Mouse (Mus musculus) cerebral cortex, adult 2 months (tissue): ENCODE results near the gene Trit1.

Experiments
- WGBS: fragments of 180-500 bp; shearing (Covaris S2); methylation state at CpG from one replicate; pipeline ENCODE4 v1.1.7; 2018; 5-methylcytosine and 5-hydroxymethylcytosine counted together

Trit1 gene

GRCm38 (mm10) chr4:123050681-123051211 is 34.3 kb downstream of the Trit1 start:
- 56% methylated on average over 5 of the region's 5 CpGs for WGBS

DNA sequence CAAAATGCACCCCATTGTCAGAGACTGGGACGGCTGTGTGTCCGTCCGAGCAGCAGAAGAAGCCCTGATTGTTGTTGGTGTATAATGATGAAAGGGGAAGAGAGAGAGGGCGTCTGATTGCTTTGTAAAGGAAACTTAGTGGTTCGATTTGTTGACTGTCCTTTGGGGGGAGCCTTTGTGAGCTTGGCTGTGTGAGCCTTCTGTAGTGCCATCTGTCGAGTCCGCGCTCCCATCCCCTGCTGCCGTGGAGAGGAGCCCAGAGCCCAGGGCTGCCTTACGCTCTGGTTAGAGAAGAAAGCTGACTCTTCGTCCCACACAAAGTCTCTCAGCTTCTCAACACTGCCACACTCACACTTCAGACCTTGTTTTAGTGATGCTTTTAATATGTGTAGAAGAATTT is 36.8 kb downstream of the Trit1 start:
- WGBS: 29% methylated on average over 11 of the region's 11 CpGs

DNA sequence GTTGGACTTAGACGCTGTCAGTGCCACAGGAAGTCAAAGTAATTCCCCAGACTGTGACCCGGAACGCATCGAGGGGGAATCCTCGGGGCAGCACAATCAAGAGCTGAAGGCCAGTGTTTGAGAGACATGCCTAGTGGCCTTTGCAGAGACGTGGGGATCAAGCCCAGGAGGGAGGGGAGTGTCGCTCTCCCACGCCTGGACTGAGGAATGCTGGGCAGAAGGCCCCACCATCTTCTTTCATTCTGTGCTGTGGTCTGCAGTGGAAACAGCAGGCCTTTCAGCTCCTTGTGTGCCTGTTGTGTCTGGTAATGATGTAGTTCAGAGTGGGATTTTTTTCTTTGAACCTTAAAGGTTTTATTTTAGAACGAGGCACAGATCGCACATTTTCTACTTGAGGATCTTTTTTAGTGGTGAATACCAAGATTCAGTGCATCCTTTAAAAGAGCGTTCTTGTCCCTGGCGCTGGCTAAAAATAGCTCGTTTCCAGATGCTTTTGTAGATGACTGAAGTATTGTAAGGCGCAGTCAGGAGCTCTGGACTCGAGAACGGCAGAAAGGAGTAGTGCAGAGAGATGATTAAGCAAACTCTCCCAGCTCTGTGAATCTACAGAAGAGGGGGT is 37.9 kb downstream of the Trit1 start:
- WGBS: 37% methylated on average over 16 of the region's 16 CpGs

DNA sequence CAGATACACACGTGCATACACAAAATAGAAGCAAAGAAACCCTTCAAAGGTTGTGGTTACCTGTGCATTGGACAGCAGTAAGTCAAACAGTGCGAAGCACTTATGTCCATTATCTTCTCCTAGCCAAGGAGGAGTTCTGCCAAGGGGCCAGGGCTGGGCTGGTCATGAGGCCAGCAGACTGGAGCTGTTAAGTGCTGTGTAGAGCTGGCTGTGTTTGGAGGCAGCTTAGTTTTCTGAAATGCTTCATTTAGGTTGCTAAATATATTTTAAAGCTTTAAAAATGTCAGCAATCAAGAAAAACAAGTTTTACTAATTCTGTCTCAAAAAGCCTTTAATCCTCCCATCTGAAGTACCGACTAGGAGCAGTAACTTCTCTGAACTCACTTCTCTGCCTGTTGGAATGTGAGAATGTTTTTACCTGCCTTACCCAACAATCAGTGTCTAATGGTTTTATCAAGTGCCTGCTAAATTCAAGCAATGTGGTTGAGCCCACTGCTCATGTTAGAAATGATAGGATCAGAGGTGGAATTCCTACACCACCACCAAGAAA is 40.2 kb downstream of the Trit1 start:
- WGBS: 58% methylated on average over 3 of the region's 3 CpGs

GRCm38 (mm10) chr4:123057957-123058356 is 41.6 kb downstream of the Trit1 start:
- 79% methylated on average over 1 of the region's 1 CpGs for WGBS

DNA sequence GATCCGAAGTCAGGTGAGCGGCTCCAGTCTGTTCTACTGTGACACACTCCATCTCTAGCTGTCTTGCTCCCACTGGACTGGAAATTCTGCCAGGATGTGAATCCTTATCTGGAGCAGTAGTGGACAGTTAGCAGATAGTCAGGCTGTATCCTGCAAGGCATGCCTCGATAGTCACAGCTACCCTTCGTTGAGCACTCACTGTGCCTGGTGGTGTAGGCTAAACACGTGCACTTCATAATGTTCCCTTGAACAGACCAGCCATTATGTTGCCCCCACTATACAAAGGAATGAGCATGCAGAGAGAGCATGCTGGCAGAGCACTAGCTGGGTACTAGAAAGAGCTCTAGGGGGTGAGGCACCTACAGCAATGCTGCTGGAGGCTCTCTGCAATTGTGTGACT is 45.3 kb downstream of the Trit1 start:
- 57% methylated on average over 5 of the region's 5 CpGs for WGBS

GRCm38 (mm10) chr4:123068646-123069045 is 52.2 kb downstream of the Trit1 start:
- WGBS: 85% methylated on average over 6 of the region's 6 CpGs

DNA sequence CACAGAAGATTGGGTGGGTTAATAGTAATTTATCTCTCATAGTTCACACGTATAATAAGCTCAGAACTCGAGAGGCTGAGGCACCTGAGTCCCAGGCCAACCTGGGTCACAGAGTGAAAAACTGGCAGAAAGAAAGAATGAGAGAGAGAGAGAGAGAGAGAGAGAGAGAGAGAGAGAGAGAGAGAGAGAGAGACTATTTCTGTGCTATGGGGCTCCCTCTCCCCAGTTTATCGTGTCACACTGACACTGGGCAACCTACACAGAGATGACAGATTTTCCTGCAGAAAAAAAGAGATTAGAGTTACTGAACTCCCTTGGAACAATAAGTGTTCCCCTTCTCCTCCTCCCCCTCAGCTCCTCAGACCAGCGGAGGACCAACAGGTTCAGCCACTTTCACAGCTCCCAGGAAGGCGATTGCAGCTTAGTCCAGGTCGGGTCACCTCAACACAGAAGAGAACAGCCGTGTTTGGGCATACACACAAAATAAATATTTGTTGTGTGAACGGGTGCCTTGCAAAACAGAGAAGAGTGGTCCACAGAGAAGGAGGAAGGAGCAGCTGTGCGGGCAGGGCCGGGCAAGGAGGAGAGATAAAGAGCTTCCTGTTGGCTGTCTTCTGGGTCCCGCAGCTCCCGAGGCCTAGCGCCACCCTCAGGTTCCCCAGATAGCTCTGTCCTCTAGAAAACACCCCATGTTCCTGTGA is 55.0 kb downstream of the Trit1 start:
- WGBS: 23% methylated on average over 13 of the region's 13 CpGs

GRCm38 (mm10) chr4:123076928-123077327 is 60.5 kb downstream of the Trit1 start:
- 83% methylated on average over 8 of the region's 8 CpGs for WGBS

GRCm38 (mm10) chr4:123078231-123078630 is 61.8 kb downstream of the Trit1 start:
- 73% methylated on average over 4 of the region's 4 CpGs for WGBS

- WGBS: 38% methylated on average over 13 of the region's 13 CpGs
Observed at GRCm38 (mm10) chr4:123080791-123081190, 64.4 kb downstream of the Trit1 start.

DNA sequence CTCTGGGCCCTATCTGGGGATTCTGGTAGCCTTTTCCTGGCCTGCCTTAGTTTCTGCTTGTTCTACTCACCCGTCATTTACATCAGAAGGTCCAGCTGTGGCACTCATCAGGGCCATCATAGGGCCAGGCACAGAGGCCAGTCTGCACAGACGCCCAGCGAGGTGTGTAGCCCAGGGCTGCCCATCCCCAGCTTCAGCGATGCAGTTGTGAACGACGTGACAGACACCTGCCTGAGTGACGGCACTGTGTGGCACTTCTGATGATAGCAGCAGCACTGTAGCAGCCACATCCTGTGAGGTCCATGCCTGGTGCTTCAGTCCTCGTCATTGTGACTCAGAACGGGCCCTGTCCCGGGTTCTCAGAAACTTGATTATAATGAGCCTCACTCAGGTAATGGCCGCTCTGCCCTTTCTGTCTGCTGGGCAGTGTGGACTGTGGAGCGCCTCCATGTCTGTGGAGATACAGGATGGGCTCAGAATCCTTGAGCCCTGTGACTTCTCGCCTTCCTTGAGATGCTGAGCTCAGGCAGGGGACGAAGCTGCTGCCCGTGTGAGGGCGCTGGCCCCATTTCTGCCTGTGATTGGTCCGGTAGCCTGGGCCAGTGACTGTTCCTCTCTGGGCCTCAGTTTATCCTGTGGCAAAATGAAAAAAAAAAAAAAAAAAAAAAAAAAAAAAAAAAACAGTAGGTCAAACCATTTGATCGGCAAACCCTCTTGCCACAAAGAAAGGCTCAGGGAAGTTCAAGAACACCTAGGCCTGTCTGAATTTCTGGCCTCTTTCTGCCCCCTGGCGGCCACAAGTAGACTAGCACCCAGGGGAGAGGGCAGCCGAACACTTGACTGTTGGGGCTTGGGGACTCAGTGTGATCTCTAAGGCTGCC is 66.1 kb downstream of the Trit1 start:
- 75% methylated on average over 20 of the region's 20 CpGs for WGBS

DNA sequence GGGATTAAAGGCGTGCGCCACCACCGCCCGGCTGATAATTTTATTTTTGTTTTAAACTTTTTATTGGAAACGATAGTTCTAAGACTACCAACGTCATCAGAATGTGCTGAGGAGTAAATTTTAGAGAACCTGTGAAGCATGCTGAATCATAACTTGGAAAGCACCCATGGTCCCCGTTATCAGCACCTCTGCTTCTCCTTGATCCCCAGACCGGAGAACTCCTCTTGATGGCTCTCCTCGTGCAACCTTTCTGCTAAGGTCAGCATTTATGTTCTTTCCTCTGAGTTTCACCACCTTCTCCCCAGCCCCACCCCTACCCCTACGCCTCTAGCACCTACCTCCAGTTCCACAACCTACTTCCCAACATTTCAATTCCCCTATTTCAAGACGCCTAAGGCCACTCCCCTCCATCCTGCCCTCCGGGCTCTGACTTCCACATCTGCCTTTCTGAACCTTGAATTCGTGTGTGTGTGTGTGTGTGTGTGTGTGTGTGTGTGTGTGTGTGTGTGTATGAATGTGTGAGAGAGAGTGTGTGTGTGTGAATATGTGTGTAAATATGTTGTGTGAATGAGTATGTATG is 67.0 kb downstream of the Trit1 start:
- WGBS: 65% methylated on average over 13 of the region's 13 CpGs

GRCm38 (mm10) chr4:123085290-123085689 is 68.9 kb downstream of the Trit1 start:
- WGBS: 89% methylated on average over 2 of the region's 2 CpGs

DNA sequence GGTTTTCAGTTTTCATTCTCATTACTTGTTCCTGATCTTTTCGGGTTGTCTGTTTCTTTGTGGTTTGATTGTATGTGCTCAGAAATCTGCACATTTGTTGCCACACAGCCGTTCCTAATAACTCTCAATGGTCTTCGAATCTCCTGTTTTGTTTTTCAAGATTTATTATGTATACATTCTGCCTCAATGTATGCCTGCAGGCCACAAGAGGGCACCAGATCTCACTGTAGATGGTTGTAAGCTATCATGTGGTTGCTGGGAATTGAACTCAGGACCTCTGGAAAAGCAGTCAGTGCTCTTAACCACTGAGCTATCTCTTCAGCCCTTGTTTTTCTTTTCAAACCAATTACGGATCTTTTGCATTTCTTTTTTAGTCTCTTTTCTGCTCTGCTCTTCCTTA is 70.0 kb downstream of the Trit1 start:
- WGBS: 88% methylated on average over 4 of the region's 4 CpGs

GRCm38 (mm10) chr4:123092621-123093020 is 76.2 kb downstream of the Trit1 start:
- WGBS: 80% methylated on average over 5 of the region's 5 CpGs

- WGBS: 70% methylated on average over 17 of the region's 17 CpGs
Observed at GRCm38 (mm10) chr4:123093064-123093776, 76.8 kb downstream of the Trit1 start.

GRCm38 (mm10) chr4:123093869-123094268 is 77.5 kb downstream of the Trit1 start:
- WGBS: 78% methylated on average over 9 of the region's 9 CpGs
